Mouse (Mus musculus) layer of hippocampus, postnatal 36 days (tissue): ENCODE measurements at regions not wholly inside any gene's neighbourhood (a gene's known extent, or its start where the extent isn't known, plus 50 kb on each side); places are given as distances from the start of the nearest gene placed in this dataset.

Experiments
- DNase-seq, 2 experiments: peaks; one replicate each; pipeline ENCODE4 v3.0.0; 2022

DNA sequence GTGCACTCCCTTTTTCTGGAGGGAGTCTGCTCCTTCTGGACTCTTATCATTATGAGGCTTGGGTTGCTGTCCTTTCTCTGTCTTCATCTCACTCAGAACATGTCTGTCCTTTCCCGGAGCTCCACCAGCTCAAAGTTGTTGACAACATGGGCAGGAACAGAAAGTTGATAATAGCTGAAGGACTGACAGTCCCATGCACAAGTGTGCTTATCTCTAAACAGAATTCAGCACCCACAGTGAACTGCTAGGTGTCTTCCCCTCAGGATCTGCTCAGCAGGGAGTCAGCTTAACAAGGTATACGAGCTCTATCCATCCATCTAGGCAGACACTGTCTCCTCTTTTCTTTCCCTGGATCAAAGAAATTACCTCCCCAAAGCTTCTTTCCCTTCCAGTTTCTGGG, 89.2 kb upstream of the Rab11fip2 start:
- no peak for DNase-seq

DNA sequence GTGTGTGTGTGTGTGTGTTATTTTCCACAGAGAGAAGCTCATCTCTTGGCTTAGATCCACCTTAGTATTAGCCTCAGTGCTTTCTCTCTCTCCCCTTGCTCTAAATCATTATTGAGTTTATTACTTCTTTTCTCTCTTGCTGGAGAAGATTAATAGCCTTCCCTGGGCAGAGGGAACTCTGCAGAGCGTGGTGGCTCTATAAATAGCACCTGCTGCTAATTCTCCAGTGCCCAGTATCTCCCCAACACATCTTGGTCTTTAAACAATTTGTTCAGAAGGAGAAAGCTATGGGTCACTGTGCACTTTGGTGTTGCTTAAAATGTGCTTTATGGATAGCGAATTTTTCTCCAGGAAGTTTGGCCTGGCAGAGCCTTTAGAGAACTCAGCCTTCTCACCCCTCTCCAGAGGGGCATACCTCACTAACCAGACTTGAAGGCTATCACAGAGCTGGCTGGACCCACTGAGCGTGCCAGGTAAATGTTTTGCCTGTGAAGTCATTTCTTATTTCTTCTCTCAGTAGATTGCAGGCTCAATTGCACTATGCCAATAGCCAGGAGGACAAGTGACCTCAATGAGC, 86.8 kb upstream of the Rab11fip2 start:
- DNase-seq = no peak

DNA sequence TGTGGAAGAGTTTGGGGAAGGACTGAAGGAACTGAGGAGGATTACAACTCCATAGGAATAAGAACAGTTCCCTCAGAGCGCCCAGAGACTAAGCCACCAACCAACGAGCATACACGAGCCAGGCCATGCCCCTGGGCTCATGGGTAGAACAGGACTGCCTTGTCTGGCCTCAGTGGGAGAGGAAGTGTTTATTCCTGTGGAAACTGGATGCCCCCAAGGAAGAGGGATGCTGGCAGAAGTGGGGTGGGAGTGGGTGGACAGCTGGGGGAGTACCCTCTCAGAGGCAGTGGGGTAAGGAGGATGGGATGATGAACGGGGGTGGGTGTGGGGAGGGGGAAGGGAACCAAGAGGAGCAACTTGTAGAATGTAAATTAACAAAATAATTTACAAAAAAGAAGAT, 86.3 kb upstream of the Rab11fip2 start:
- no peak for DNase-seq

DNA sequence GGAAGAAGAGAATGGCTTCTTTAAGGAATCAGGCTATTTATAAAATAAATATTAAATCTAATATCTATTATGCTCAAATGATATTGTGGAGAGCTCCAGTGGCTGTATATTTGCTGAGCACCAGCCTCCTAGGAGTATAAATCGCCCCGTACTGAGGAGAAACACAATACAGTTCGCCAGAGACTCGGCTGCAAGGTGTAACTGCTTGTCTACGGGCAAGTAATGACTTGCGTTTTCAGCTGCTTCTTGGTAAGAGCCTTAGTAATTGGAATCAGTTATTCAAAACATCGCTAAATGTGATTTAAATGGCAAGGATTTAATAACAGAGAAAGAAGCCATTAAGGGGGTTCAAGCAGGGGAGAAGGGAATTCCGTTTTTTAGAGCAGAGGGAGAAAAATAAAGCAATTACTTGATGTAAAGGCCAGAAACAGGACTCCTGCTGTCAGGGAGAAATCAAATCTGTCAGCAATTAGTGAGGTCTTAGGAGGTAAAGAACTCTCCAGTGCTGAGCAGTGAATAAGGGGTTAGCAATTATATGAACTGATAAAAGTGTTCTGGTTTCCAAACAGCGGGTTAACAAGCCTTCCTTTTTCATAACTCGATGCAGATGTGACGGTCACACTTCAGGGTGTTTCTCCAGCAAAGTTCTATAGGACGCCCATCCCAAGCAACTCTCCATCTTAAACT, 72.3 kb upstream of the Rab11fip2 start:
- no peak for DNase-seq

DNA sequence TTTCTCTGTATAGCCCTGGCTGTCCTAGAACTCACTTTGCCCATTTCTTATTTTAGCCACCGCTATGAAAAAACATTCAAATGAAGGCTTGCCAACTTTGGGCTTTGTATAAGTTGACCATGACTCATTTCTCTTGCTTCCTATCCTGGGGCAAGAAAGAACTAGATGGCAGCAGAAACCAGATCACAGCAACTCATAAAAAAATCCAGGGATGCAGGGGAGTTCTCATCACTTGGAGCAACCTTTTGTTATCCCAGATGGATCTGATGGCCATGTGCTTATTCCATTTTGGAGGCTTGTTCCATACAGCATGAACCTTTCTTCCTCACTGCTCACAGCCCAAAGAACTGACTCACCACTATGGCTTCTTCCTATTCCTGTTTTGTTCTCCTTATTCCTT, 52.1 kb upstream of the Rab11fip2 start:
- DNase-seq = no peak
